Mouse (Mus musculus): ENCODE data around the gene Klf12. TPM values are rescaled to one million over a fixed set of nuclear protein-coding genes. Genes with fewer than 3 reads are reported as not detected.

Klf12 gene
- polyA plus RNA-seq, 1 experiment from 2014 or later = 29.6 TPM

DNA sequence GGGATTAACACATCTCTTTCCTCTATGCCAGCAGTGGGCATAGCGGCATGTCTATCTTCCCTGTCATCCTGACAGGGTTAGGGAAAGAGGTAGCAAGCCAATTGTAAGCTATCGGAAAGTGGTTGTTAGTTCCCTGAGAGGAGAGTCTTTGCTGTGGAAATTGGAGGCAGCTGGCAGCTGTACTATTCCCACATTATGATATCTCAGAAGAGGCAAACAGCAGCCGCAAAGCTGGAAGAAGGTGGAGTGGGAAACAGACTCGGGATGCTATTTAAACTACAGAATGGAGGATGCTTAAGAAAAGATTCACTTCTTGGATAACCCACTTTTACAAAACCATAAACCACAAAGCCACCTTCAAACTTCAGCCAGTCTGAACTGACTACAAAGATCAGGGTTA, 85.8 kb downstream of the Klf12 start:
- DNase-seq (ENCODE audit: low spot score) = no peak
- H3K4me2 ChIP-seq (replicated peaks; ENCODE audit: low read depth, low read length) = no peak overlapping the region
- H3K9me3 ChIP-seq (ENCODE audit: control insufficient read depth, low read length) = no peaks in the 10 kb centered on the region
- ATAC-seq (ENCODE audit: low FRiP score) = no peak
- no peak overlapping the region for H3K9ac ChIP-seq (ENCODE audit: low read depth, low read length)
- H3K4me3 ChIP-seq (ENCODE audit: low read depth, low read length) = no peak overlapping the region
- 94% methylated on average over 4 of the region's 4 CpGs for WGBS
- no peaks in the 10 kb centered on the region for H3K36me3 ChIP-seq (ENCODE audit: control insufficient read depth, insufficient read depth, low read length)
- no peaks in the 10 kb centered on the region for H3K27me3 ChIP-seq (ENCODE audit: control insufficient read depth, insufficient read depth, low read length)
- H3K27ac ChIP-seq (ENCODE audit: low read depth, low read length) = no peak overlapping the region
- H3K4me1 ChIP-seq (replicated peaks; ENCODE audit: control insufficient read depth, insufficient read depth, low read length) = no peaks in the 10 kb centered on the region

DNA sequence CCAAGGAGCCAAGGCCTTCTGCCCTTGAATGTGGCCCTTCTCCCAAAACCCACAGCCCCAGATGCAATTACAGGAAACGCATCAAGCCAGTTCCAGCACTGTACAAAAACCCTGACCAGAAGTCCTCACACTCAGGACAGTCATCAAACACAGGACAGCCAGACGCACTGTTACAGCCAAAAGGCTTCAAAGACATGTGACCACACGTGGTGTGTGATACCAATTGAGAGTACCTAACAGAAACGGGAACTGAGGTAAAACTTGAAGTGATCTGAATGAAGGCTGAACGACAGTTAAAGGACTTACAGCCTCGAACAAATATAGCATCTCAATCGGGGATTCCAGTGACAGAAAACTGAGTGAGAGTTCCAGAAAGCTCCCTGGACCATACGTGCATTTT, 87.3 kb downstream of the Klf12 start:
- Histone ChIP-seq H3K36me3 (ENCODE audit: control insufficient read depth, insufficient read depth, low read length) (no peaks in the 10 kb centered on the region), H3K27ac (ENCODE audit: low read depth, low read length) (no peak overlapping the region), H3K4me2 (replicated peaks; ENCODE audit: low read depth, low read length) (no peak overlapping the region), H3K4me1 (replicated peaks; ENCODE audit: control insufficient read depth, insufficient read depth, low read length) (no peaks in the 10 kb centered on the region), H3K9ac (ENCODE audit: low read depth, low read length) (no peak overlapping the region), H3K9me3 (ENCODE audit: control insufficient read depth, low read length) (no peaks in the 10 kb centered on the region), H3K4me3 (ENCODE audit: low read depth, low read length) (no peak overlapping the region), H3K27me3 (ENCODE audit: control insufficient read depth, insufficient read depth, low read length) (no peaks in the 10 kb centered on the region)
- DNase-seq (ENCODE audit: low spot score) = no peak
- ATAC-seq (ENCODE audit: low FRiP score) = no peak
- WGBS = 96% methylated on average over 8 of the region's 8 CpGs

DNA sequence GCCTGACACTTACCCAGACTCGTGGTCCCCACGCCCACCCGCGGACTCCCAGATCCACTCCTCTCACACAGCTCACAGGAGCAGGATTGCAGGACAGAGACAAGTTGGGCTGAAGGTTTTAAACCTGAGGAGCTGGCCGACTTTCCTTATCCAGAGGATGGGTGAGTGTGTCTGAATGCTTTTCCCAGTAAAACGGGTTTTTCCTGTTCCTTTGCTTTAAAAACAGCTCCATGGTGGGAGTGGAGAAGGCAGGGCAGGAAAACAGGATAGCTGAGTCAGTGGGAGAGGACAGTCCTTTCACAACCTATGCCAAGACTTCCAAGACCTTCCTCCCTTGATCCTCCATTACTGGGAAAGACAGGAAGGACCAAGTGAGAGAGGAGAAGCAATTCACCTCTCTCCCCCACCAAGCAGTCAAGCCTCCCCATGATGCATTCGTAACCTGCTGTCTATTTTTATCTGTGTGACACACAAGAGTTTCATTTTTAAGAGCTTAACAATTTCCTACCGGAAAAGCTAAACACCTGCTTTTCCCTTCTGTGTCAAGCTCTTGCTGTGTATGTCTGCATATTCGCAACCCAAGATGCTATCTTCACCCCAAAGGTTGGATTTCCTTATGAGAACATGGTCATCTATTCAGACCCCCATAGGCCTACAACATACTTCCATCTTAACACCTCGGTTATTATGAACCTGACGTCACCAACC, 94.8 kb downstream of the Klf12 start:
- H3K9me3 ChIP-seq (ENCODE audit: control insufficient read depth, low read length) = no peaks in the 10 kb centered on the region
- H3K27ac ChIP-seq (ENCODE audit: low read depth, low read length) = no peak overlapping the region
- H3K36me3 ChIP-seq (ENCODE audit: control insufficient read depth, insufficient read depth, low read length) = no peaks in the 10 kb centered on the region
- no peak overlapping the region for H3K4me2 ChIP-seq (replicated peaks; ENCODE audit: low read depth, low read length)
- 83% methylated on average over 11 of the region's 11 CpGs for WGBS
- H3K9ac ChIP-seq (ENCODE audit: low read depth, low read length) = no peak overlapping the region
- H3K4me1 ChIP-seq (replicated peaks; ENCODE audit: control insufficient read depth, insufficient read depth, low read length) = no peaks in the 10 kb centered on the region
- ATAC-seq (ENCODE audit: low FRiP score) (no peak), DNase-seq (ENCODE audit: low spot score) (no peak)
- no peaks in the 10 kb centered on the region for H3K27me3 ChIP-seq (ENCODE audit: control insufficient read depth, insufficient read depth, low read length)
- no peak overlapping the region for H3K4me3 ChIP-seq (ENCODE audit: low read depth, low read length)

DNA sequence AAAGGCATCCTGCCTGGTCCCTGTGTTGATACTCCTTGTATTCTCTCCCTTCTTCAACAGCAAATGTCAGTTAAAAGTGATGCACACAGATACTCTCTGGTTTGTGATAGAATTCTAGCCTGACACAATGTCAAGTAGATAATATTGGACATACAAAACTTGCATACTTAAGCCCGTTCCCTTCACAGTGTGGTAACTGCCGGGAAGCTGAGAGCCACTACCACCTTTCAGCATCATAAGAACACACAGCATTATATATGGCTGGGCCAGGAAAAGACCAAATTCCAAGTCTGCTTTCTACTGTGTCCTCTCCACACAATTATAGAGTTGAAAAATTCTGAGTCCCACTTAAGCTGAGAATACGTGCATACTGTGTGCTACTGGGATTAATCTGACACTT, 97.1 kb downstream of the Klf12 start:
- Histone ChIP-seq H3K27ac (ENCODE audit: low read depth, low read length) (no peak overlapping the region), H3K4me2 (replicated peaks; ENCODE audit: low read depth, low read length) (no peak overlapping the region), H3K4me1 (replicated peaks; ENCODE audit: control insufficient read depth, insufficient read depth, low read length) (no peaks in the 10 kb centered on the region), H3K9ac (ENCODE audit: low read depth, low read length) (no peak overlapping the region), H3K36me3 (ENCODE audit: control insufficient read depth, insufficient read depth, low read length) (no peaks in the 10 kb centered on the region), H3K27me3 (ENCODE audit: control insufficient read depth, insufficient read depth, low read length) (no peaks in the 10 kb centered on the region), H3K9me3 (ENCODE audit: control insufficient read depth, low read length) (no peaks in the 10 kb centered on the region), H3K4me3 (ENCODE audit: low read depth, low read length) (no peak overlapping the region)
- ATAC-seq (ENCODE audit: low FRiP score) = no peak
- DNase-seq (ENCODE audit: low spot score) = no peak
- 77% methylated on average over 3 of the region's 3 CpGs for WGBS

DNA sequence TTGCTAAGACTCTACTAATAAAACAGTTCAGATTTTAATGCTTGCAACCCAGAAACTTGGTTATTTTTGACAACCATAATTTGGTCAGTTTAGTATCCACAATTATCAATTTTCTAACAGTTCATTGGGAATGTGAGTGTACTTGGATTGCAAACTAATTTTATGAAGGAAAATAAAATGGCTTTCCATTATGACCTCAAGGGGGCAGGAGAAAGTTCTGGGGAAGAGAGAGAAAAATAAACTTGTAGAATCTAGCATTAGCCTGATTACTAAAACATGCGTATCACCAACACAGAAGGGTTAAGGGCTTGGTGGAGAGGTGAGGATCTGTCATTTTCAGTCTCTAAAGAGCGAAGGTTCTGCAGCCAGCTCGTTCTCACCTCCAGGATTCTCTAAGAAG, 106.7 kb downstream of the Klf12 start:
- ATAC-seq (ENCODE audit: low FRiP score) (no peak), DNase-seq (ENCODE audit: low spot score) (no peak)
- 76% methylated on average over 3 of the region's 3 CpGs for WGBS
- Histone ChIP-seq H3K9ac (ENCODE audit: low read depth, low read length) (no peak overlapping the region), H3K36me3 (ENCODE audit: control insufficient read depth, insufficient read depth, low read length) (no peaks in the 10 kb centered on the region), H3K4me3 (ENCODE audit: low read depth, low read length) (no peak overlapping the region), H3K27ac (ENCODE audit: low read depth, low read length) (no peak overlapping the region), H3K4me2 (replicated peaks; ENCODE audit: low read depth, low read length) (no peak overlapping the region), H3K27me3 (ENCODE audit: control insufficient read depth, insufficient read depth, low read length) (no peaks in the 10 kb centered on the region), H3K4me1 (replicated peaks; ENCODE audit: control insufficient read depth, insufficient read depth, low read length) (no peaks in the 10 kb centered on the region), H3K9me3 (ENCODE audit: control insufficient read depth, low read length) (no peaks in the 10 kb centered on the region)

DNA sequence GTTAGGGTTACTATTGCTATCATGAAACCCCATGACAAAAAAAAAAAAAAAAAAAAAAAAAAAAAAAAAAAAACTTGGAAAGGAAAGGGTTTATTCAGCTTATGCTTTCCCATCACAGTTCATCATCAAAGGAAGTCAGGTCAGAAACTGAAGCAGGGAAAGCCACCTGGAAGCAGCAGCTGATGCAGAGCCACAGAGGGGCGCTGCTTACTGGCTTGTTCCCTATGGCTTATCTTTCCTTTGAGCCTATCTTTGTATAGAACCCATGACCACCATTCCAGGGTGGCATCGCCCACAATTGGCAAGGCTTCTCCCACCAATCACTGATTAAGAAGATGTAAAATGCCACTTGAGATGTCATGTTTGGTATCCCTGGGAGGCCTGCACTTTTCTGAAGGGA, 119.4 kb downstream of the Klf12 start:
- WGBS = 84% methylated on average over 2 of the region's 2 CpGs
- no peaks in the 10 kb centered on the region for H3K36me3 ChIP-seq (ENCODE audit: control insufficient read depth, insufficient read depth, low read length)
- no peak overlapping the region for H3K27ac ChIP-seq (ENCODE audit: low read depth, low read length)
- H3K4me3 ChIP-seq (ENCODE audit: low read depth, low read length) = no peak overlapping the region
- no peaks in the 10 kb centered on the region for H3K9me3 ChIP-seq (ENCODE audit: control insufficient read depth, low read length)
- no peak overlapping the region for H3K9ac ChIP-seq (ENCODE audit: low read depth, low read length)
- ATAC-seq (ENCODE audit: low FRiP score) = no peak
- no peak for DNase-seq (ENCODE audit: low spot score)
- H3K4me2 ChIP-seq (replicated peaks; ENCODE audit: low read depth, low read length) = no peak overlapping the region
- H3K27me3 ChIP-seq (ENCODE audit: control insufficient read depth, insufficient read depth, low read length) = no peaks in the 10 kb centered on the region
- no peaks in the 10 kb centered on the region for H3K4me1 ChIP-seq (replicated peaks; ENCODE audit: control insufficient read depth, insufficient read depth, low read length)

DNA sequence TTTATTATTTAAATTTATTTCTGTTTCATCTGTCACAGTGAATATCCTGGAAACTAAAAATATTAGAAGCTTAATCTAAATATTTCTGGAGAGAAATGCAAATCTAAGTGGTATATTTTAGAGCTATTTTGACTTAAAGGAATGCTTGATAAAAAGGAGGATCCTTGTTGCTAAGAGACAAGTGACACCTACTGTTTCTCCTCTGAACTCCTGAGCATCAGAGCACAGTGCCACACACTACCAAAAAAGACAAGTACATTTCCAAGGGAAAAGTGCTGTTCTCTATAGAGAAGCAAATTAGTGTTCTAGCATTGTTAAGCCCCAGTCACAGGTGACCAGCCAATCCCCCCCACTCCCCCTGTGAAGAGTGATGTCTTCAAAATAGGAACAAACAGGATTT, 127.8 kb downstream of the Klf12 start:
- H3K4me1 ChIP-seq (replicated peaks; ENCODE audit: control insufficient read depth, insufficient read depth, low read length) = no peaks in the 10 kb centered on the region
- no peak overlapping the region for H3K27ac ChIP-seq (ENCODE audit: low read depth, low read length)
- H3K9me3 ChIP-seq (ENCODE audit: control insufficient read depth, low read length) = no peaks in the 10 kb centered on the region
- H3K27me3 ChIP-seq (ENCODE audit: control insufficient read depth, insufficient read depth, low read length) = no peaks in the 10 kb centered on the region
- no peaks in the 10 kb centered on the region for H3K36me3 ChIP-seq (ENCODE audit: control insufficient read depth, insufficient read depth, low read length)
- DNase-seq (ENCODE audit: low spot score) (no peak), ATAC-seq (ENCODE audit: low FRiP score) (no peak)
- no peak overlapping the region for H3K9ac ChIP-seq (ENCODE audit: low read depth, low read length)
- no peak overlapping the region for H3K4me3 ChIP-seq (ENCODE audit: low read depth, low read length)
- H3K4me2 ChIP-seq (replicated peaks; ENCODE audit: low read depth, low read length) = no peak overlapping the region

DNA sequence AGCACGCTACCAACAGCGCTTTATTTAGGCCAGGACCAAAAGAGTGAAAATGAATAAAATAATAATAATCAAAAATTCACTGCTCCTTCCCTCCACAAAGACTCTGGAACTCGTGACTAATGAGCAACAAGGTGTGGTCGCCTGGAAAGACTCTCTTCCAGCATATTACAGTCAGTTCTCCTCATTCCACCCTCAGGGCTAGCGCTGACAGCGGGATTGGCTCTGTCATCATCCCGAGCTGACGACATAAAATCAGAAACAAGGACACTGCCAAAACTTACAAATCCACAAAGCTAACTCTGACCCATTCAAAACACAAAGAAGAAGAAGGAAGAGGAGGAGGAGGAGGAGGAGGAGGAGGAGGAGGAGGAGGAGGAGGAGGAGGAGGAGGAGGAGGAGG, 136.8 kb downstream of the Klf12 start:
- H3K4me2 ChIP-seq (replicated peaks; ENCODE audit: low read depth, low read length) = no peak overlapping the region

DNA sequence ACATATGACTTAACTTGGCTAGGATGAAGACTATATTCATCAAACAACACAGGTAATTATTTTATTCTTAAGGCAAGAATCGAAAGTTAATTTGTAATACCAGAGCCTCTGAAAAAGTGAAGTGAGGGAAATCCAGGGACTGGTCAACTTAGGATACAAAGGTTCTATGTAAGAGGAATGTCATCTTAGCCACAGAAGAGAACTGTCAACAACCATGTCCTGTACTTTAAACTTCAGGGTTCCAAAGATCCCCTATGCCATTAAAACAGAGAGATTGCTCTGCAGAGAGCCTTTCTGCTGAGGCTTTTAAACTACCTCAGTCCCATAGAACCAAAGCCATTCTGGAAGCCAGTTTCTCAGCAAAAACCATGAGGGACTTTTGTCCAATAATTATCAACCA, 144.1 kb downstream of the Klf12 start:
- Histone ChIP-seq H3K4me2 (replicated peaks; ENCODE audit: low read depth, low read length) (no peak overlapping the region), H3K9me3 (ENCODE audit: control insufficient read depth, low read length) (no peaks in the 10 kb centered on the region), H3K27me3 (ENCODE audit: control insufficient read depth, insufficient read depth, low read length) (no peaks in the 10 kb centered on the region), H3K36me3 (ENCODE audit: control insufficient read depth, insufficient read depth, low read length) (no peaks in the 10 kb centered on the region), H3K4me3 (ENCODE audit: low read depth, low read length) (no peak overlapping the region), H3K4me1 (replicated peaks; ENCODE audit: control insufficient read depth, insufficient read depth, low read length) (no peaks in the 10 kb centered on the region), H3K27ac (ENCODE audit: low read depth, low read length) (no peak overlapping the region), H3K9ac (ENCODE audit: low read depth, low read length) (no peak overlapping the region)
- DNase-seq (ENCODE audit: low spot score) (no peak), ATAC-seq (ENCODE audit: low FRiP score) (no peak)
- WGBS = 89% methylated on average over 1 of the region's 1 CpGs

More for the DNA sequence above, 136.8 kb downstream of the Klf12 start:
- H3K27me3 ChIP-seq (ENCODE audit: control insufficient read depth, insufficient read depth, low read length) = no peaks in the 10 kb centered on the region
- H3K4me1 ChIP-seq (replicated peaks; ENCODE audit: control insufficient read depth, insufficient read depth, low read length) = no peaks in the 10 kb centered on the region
- no peaks in the 10 kb centered on the region for H3K36me3 ChIP-seq (ENCODE audit: control insufficient read depth, insufficient read depth, low read length)
- 92% methylated on average over 8 of the region's 8 CpGs for WGBS
- ATAC-seq (ENCODE audit: low FRiP score) (no peak), DNase-seq (ENCODE audit: low spot score) (no peak)
- no peak overlapping the region for H3K9ac ChIP-seq (ENCODE audit: low read depth, low read length)
- no peak overlapping the region for H3K4me3 ChIP-seq (ENCODE audit: low read depth, low read length)
- no peaks in the 10 kb centered on the region for H3K9me3 ChIP-seq (ENCODE audit: control insufficient read depth, low read length)
- no peak overlapping the region for H3K27ac ChIP-seq (ENCODE audit: low read depth, low read length)
